Mouse (Mus musculus) lung, postnatal 0 days (tissue): Measurements from ENCODE around the gene Cadps. TPM values are rescaled to one million over a fixed set of nuclear protein-coding genes. Genes with fewer than 3 reads are reported as not detected.

Experiments
- ATAC-seq: fragments of 200-750 bp; cut with Nextera tagmentation; 2 replicates; pipeline ENCODE4 v1.8.0; 2017; ENCODE audit warnings: moderate library complexity
- DNase-seq: peaks from one replicate; pipeline ENCODE4 v3.0.0-alpha.2; 2016; ENCODE audit warnings: low spot score
- H3K27ac ChIP-seq: fragments of 300-500 bp; sonication (generic); 2 replicates; pipeline ENCODE4 v1.5.1; 2014; ENCODE audit warnings: antibody characterized with exemption, mild to moderate bottlenecking, low read length, mixed read lengths
- H3K27me3 ChIP-seq: fragments of 300-500 bp; sonication (generic); replicated peaks from 2 replicates; pipeline ENCODE4 v1.6.1; 2014; ENCODE audit warnings: low read length, mixed read lengths; ENCODE audit not compliant: insufficient read depth
- H3K36me3 ChIP-seq: fragments of 300-500 bp; sonication (generic); 2 replicates; pipeline ENCODE4 v1.6.1; 2014; ENCODE audit warnings: low read length, mixed read lengths; ENCODE audit not compliant: insufficient read depth
- H3K4me1 ChIP-seq: fragments of 300-500 bp; sonication (generic); 2 replicates; pipeline ENCODE4 v1.6.1; 2014; ENCODE audit warnings: antibody characterized with exemption, low read depth, low read length, mixed read lengths; ENCODE audit not compliant: insufficient read depth
- H3K4me2 ChIP-seq: fragments of 300-500 bp; sonication (generic); replicated peaks from 2 replicates; pipeline ENCODE4 v1.6.1; 2014; ENCODE audit warnings: low read depth, mild to moderate bottlenecking, low read length, moderate library complexity, mixed read lengths
- H3K4me3 ChIP-seq: fragments of 300-500 bp; sonication (generic); 2 replicates; pipeline ENCODE4 v1.5.1; 2014; ENCODE audit warnings: low read depth, low read length
- H3K9ac ChIP-seq: fragments of 300-500 bp; sonication (generic); replicated peaks from 2 replicates; pipeline ENCODE4 v1.6.1; 2014; ENCODE audit warnings: low read depth, mild to moderate bottlenecking
- H3K9me3 ChIP-seq: fragments of 300-500 bp; sonication (generic); 2 replicates; pipeline ENCODE4 v1.6.1; 2016; ENCODE audit warnings: low read length, mixed read lengths
- CTCF ChIP-seq: IDR thresholded peaks from 2 replicates; pipeline ENCODE4 v1.5.1; 2016; ENCODE audit warnings: antibody characterized with exemption, mild to moderate bottlenecking
- EP300 ChIP-seq: IDR thresholded peaks from 2 replicates; pipeline ENCODE4 v1.6.1; 2016; ENCODE audit warnings: antibody characterized with exemption, mild to moderate bottlenecking, control low read depth
- WGBS: fragments of 180-500 bp; shearing (Covaris S2); extraction: QIAGEN DNeasy Blood & Tissue Kit; methylation state at CpG from one replicate; pipeline ENCODE4 v1.1.7; 2014; 5-methylcytosine and 5-hydroxymethylcytosine counted together
- polyA plus RNA-seq: library from polyadenylated mRNA; unstranded; fragments of >200 nt; fragmentation: Nextera tagmentation; extraction: Ambion mirVana; gene quantifications from 2 replicates; pipeline ENCODE4 v1.2.1, GENCODE M21; 2015

Cadps gene
- polyA plus RNA-seq, 1 experiment from 2014 or later: 0.16 TPM

DNA sequence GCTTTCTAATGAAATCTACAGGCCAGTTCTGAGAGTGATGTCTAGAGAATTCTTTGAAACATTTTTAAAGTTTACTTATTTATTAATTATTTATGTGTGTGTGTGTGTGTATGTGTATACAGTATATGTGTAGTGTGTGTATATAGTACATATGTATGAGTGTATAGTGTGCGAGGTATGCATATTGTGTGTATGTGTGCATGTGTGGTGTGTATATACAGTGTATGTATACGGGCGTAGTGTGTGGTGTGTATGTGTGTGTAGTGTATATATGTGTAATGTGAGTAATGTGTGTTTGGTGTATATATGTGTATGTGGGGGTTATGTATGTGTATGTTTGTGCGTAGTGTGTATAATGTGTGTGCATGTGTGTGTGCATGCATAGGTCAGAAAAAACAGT lies 275.4 kb downstream of the Cadps start:
- no peaks in the 10 kb centered on the region for H3K4me1 ChIP-seq
- TF ChIP-seq CTCF (no peak), EP300 (no peak)
- no peak overlapping the region for H3K9ac ChIP-seq
- WGBS: 89% methylated on average over 4 of the region's 4 CpGs
- H3K27me3 ChIP-seq: no peaks in the 10 kb centered on the region
- no peak overlapping the region for H3K27ac ChIP-seq
- H3K4me3 ChIP-seq: no peak overlapping the region
- H3K36me3 ChIP-seq: no peaks in the 10 kb centered on the region
- H3K4me2 ChIP-seq: no peak overlapping the region
- no peak for DNase-seq
- ATAC-seq: no peak
- H3K9me3 ChIP-seq: no peaks in the 10 kb centered on the region

DNA sequence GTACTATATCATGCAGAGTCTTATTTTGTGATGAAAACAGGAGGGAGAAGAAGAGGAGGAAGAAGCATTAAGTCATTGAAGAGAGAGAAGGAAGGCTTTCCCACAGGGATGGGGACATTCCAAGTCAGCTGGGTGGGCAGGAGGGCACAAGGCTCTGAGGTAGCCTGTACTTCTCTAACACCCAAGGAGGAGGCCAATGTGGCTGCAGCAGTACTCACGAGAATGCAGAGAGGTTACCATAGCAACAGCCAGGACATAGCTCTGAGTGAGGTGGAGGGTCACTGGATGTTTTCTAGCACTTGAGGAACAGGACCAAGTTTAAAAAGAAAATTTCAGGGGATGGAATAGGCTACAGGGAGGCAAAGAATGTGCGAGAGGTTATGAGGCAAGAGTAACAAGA lies 281.1 kb downstream of the Cadps start:
- 27% methylated on average over 2 of the region's 2 CpGs for WGBS
- TF ChIP-seq EP300: no peak
- no peak for TF ChIP-seq CTCF
- H3K27me3 ChIP-seq: no peaks in the 10 kb centered on the region
- no peak for DNase-seq
- H3K4me1 ChIP-seq: no peaks in the 10 kb centered on the region
- no peak overlapping the region for H3K9ac ChIP-seq
- H3K27ac ChIP-seq: no peak overlapping the region
- no peak overlapping the region for H3K4me3 ChIP-seq
- H3K36me3 ChIP-seq: no peaks in the 10 kb centered on the region
- no peaks in the 10 kb centered on the region for H3K9me3 ChIP-seq
- no peak for ATAC-seq
- no peak overlapping the region for H3K4me2 ChIP-seq

DNA sequence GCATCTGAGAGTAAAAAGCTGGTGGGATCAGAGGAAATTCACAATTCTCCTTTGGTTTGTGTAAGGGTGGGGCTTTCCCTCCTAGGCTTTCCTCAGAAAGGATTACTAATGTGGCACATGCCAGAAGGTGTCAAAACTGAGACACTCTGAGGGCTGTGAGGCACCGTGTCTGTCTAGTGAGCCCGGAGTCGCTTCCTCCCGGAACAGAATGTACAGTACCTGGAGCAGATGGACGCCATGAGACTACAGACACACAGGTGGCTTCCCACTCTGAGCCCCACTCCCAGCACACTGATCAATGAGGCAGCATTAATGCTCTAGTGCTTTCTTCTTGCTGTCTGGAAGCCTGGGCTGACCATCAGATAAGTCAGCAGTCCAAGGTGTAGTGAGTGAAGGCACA lies 283.8 kb downstream of the Cadps start:
- H3K4me3 ChIP-seq: no peak overlapping the region
- TF ChIP-seq CTCF (no peak), EP300 (no peak)
- 60% methylated on average over 5 of the region's 5 CpGs for WGBS
- no peak overlapping the region for H3K27ac ChIP-seq
- no peak overlapping the region for H3K9ac ChIP-seq
- H3K27me3 ChIP-seq: no peaks in the 10 kb centered on the region
- H3K4me2 ChIP-seq: no peak overlapping the region
- no peaks in the 10 kb centered on the region for H3K36me3 ChIP-seq
- DNase-seq: no peak
- ATAC-seq: no peak
- no peaks in the 10 kb centered on the region for H3K9me3 ChIP-seq
- H3K4me1 ChIP-seq: no peaks in the 10 kb centered on the region

DNA sequence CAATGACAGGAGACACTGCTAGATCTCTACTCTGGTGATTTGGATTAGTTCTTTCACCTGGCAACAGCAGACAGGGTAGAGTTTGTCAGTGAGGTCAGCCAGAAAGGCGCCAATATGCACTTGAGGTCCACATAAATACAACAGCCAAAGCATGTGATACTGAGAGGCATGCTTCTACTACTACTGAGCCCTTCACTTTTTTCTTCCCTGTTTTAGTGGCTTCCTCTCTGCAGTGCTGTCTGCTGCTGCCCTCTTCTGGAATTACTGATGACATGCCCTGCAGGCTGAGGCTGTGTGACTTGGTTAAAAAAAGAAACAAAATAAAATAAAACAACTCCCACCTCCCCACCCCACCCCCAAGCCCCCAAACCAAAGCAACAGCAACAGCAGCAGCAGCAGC lies 291.8 kb downstream of the Cadps start:
- WGBS: 42% methylated on average over 1 of the region's 1 CpGs
- TF ChIP-seq EP300 (no peak), CTCF (peak; percentile 67)
- DNase-seq (peak; percentile 25), ATAC-seq (no peak)
- Histone ChIP-seq H3K9me3 (no peaks in the 10 kb centered on the region), H3K4me2 (no peak overlapping the region), H3K9ac (no peak overlapping the region), H3K36me3 (no peaks in the 10 kb centered on the region), H3K27ac (no peak overlapping the region), H3K4me3 (no peak overlapping the region), H3K4me1 (no peaks in the 10 kb centered on the region), H3K27me3 (no peaks in the 10 kb centered on the region)

DNA sequence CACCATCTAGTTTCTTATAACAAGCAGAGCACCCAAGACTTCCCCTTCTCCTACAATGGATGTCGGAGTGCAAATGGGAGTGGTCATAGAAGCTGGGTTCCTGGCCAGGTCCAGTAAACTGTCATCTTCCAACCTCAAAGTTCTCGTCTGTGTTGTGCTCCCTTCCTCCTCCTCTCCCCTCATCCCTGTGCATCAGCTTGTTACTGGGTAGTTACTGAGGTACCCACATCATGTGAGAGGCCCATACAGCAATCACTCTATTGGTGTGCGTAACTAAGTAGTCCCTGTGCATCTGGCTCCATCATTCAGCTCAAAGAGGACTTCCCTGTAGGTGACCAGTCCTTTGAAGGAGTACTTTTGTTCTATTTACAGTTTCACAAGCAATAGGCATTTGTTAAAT lies 292.3 kb downstream of the Cadps start:
- 72% methylated on average over 3 of the region's 3 CpGs for WGBS
- no peaks in the 10 kb centered on the region for H3K27me3 ChIP-seq
- no peaks in the 10 kb centered on the region for H3K9me3 ChIP-seq
- H3K36me3 ChIP-seq: no peaks in the 10 kb centered on the region
- H3K4me3 ChIP-seq: no peak overlapping the region
- DNase-seq (no peak), ATAC-seq (no peak)
- TF ChIP-seq EP300 (no peak), CTCF (no peak)
- H3K4me2 ChIP-seq: no peak overlapping the region
- H3K27ac ChIP-seq: no peak overlapping the region
- H3K9ac ChIP-seq: no peak overlapping the region
- H3K4me1 ChIP-seq: no peaks in the 10 kb centered on the region

DNA sequence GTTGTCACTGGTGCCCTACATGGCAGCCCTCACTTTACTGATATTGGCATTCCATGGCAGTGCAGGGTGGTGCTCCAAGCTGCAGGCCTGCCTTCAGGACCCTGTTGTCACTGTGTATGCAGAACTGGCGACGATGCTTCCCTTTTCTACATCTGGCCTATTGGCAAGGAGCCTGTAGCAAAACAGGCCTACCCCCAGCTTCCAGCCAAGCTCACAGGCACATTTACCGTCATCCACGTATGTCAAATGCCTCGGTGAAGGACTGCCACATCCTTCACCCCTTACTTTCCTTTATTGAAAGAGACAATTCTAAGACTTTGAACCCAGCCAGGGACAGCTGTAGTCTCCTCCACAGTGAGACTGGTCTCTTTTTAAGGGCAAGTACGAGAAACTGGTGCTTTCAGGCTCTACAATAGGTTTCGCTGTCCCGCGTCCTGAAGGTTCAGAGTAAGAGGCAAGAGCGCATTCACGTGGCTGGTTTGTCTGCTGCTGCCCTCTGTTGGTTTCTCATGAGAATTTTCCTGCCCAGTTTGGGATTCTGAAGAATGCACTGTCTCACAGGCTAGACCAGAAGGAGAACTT lies 292.8 kb downstream of the Cadps start:
- H3K9ac ChIP-seq: no peak overlapping the region
- TF ChIP-seq EP300 (no peak), CTCF (peak; percentile 77)
- DNase-seq (peak; percentile 78), ATAC-seq (no peak; the same call in 1 of the 2 replicates)
- H3K27me3 ChIP-seq: no peaks in the 10 kb centered on the region
- WGBS: 13% methylated on average over 11 of the region's 11 CpGs
- H3K4me2 ChIP-seq: no peak overlapping the region
- H3K36me3 ChIP-seq: no peaks in the 10 kb centered on the region
- H3K27ac ChIP-seq: no peak overlapping the region
- H3K4me3 ChIP-seq: no peak overlapping the region
- H3K9me3 ChIP-seq: no peaks in the 10 kb centered on the region
- no peaks in the 10 kb centered on the region for H3K4me1 ChIP-seq

DNA sequence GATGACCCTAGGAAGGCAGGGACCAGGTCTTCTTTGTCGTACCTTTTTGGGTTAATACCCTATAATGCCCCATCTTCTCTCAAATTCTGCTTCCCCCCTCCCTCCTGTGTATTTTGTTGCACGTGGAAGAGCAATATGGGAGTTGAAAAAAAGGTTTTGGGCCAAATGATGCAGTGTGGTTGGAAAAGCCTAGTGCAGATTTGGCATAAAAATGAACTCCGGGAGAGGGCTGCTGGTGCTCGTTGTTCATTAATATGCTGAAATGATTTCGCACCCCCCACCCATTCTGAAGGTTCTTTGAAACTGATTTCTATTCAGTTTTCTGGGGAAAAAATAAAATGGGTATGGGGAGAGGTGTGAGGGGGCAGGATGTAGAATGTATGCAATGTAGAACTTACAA lies 295.6 kb downstream of the Cadps start:
- H3K4me1 ChIP-seq: no peaks in the 10 kb centered on the region
- no peaks in the 10 kb centered on the region for H3K27me3 ChIP-seq
- no peaks in the 10 kb centered on the region for H3K36me3 ChIP-seq
- H3K9me3 ChIP-seq: no peaks in the 10 kb centered on the region
- 72% methylated on average over 5 of the region's 5 CpGs for WGBS
- no peak overlapping the region for H3K4me3 ChIP-seq
- no peak for TF ChIP-seq CTCF
- TF ChIP-seq EP300: no peak
- ATAC-seq (no peak), DNase-seq (no peak)
- no peak overlapping the region for H3K9ac ChIP-seq
- H3K27ac ChIP-seq: no peak overlapping the region
- H3K4me2 ChIP-seq: no peak overlapping the region
